Mouse (Mus musculus) stomach, embryonic 16.5 days (tissue): ENCODE results near the gene Guk1. TPM values are rescaled to one million over a fixed set of nuclear protein-coding genes. Genes with fewer than 3 reads are reported as not detected.
A peak's percentile ranks its signal among the peaks of the same experiment; 100 is the strongest.

Experiments
- ATAC-seq: fragments of 200-750 bp; cut with Nextera tagmentation; 2 replicates; pipeline ENCODE4 v1.8.0; 2017; ENCODE audit warnings: moderate number of reproducible peaks, moderate TSS enrichment; ENCODE audit not compliant: insufficient read depth, low FRiP score
- H3K27ac ChIP-seq: fragments of 300-500 bp; sonication (generic); 2 replicates; pipeline ENCODE4 v1.5.1; 2014; ENCODE audit warnings: low read length
- H3K27me3 ChIP-seq: fragments of 300-500 bp; sonication (generic); 2 replicates; pipeline ENCODE4 v1.6.1; 2014; ENCODE audit warnings: low read length, control low read depth, mixed read lengths; ENCODE audit not compliant: control insufficient read depth, insufficient read depth
- H3K36me3 ChIP-seq: fragments of 300-500 bp; sonication (generic); 2 replicates; pipeline ENCODE4 v1.6.1; 2014; ENCODE audit warnings: low read length; ENCODE audit not compliant: control insufficient read depth, insufficient read depth
- H3K4me1 ChIP-seq: fragments of 300-500 bp; sonication (generic); 2 replicates; pipeline ENCODE4 v1.6.1; 2014; ENCODE audit warnings: low read length, control low read depth, mixed read lengths; ENCODE audit not compliant: control insufficient read depth, insufficient read depth
- H3K4me2 ChIP-seq: fragments of 300-500 bp; sonication (generic); 2 replicates; pipeline ENCODE4 v1.6.1; 2014; ENCODE audit warnings: low read depth, low read length, mixed read lengths
- H3K4me3 ChIP-seq: fragments of 300-500 bp; sonication (generic); replicated peaks from 2 replicates; pipeline ENCODE4 v1.5.1; 2014; ENCODE audit warnings: mild to moderate bottlenecking, low read length
- H3K9ac ChIP-seq: fragments of 300-500 bp; sonication (generic); 2 replicates; pipeline ENCODE4 v1.6.1; 2014; ENCODE audit warnings: low read length
- H3K9me3 ChIP-seq: fragments of 300-500 bp; sonication (generic); replicated peaks from 2 replicates; pipeline ENCODE4 v1.6.1; 2016; ENCODE audit warnings: low read length, control low read depth; ENCODE audit not compliant: control insufficient read depth
- WGBS: fragments of 180-500 bp; shearing (Covaris S2); extraction: QIAGEN DNeasy Blood & Tissue Kit; methylation state at CpG from one replicate; pipeline ENCODE4 v1.1.7; 2014; 5-methylcytosine and 5-hydroxymethylcytosine counted together
- polyA plus RNA-seq: library from polyadenylated mRNA; unstranded; fragments of >200 nt; fragmentation: Nextera tagmentation; extraction: Ambion mirVana; gene quantifications from 2 replicates; pipeline ENCODE4 v1.2.1, GENCODE M21; 2015

The Guk1 gene
- polyA plus RNA-seq, 1 experiment from 2014 or later = 128 TPM

DNA sequence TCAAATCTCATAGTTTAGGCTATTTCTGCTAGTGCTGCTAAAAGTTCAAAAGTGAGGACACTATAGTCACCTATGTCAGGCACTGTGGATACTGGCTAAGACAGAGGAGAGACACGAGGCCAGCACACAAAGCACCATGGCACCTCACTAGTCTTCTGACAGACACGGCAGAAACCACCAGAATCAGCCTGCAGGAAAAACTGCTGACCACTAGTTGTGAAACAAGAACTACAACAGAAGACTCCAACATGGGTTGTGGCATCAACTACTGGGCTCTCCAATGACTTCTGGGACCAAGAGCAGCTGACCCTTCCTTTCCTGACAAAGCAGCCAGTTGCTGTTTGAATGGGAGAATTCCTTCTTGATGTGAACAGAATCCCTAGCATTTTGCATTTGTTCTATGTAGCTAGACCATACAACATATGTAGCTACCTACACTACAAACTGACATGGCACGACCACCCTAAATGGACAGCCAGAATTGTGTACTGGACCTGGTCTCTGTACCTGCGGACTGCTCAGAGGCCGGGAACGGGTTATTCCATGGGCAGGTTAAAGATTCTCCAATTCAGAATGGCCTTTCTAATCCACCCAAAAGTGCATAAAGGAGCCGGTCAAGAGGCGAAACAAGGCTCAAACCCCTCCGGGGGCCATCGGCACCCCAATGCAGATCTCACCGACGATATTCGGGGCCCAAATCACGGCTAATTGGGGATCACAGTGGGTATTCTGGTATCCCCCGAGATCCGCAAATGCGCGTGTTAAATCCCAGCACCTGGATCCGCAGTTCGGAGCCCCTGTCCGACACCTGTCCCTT, 35.0 kb upstream of the Guk1 start:
- Histone ChIP-seq H3K9me3 (no peaks in the 10 kb centered on the region), H3K4me3 (peak overlapping the region; percentile 100), H3K9ac (peak overlapping the region; percentile 100), H3K4me2 (peak overlapping the region; percentile 95), H3K27ac (peak overlapping the region; percentile 98), H3K36me3 (no peaks in the 10 kb centered on the region), H3K27me3 (no peaks in the 10 kb centered on the region), H3K4me1 (peaks cover 46% of the 10 kb centered on the region)
- WGBS = 2% methylated on average over 21 of the region's 21 CpGs
- ATAC-seq = no peak

DNA sequence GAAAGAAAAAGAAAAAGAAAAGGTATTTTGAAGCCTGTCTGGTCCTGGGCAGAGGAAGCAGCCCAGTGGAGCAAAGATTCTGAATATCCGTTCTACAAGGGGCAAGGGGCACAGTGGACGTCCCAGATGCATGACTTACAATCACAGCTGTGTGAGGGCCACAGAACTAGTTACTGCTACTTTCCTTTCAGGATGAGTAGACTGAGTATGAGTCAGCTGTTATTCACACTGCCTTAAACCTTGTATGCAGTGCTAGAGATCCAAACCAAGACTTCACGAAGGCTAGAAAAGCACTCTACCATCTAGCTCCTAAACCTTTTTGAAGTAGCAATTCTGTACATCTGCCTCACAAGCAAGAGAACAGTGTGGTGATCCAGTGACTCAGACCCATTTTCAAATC, 34.2 kb upstream of the Guk1 start:
- H3K36me3 ChIP-seq = no peaks in the 10 kb centered on the region
- H3K27me3 ChIP-seq = no peaks in the 10 kb centered on the region
- ATAC-seq = no peak
- H3K4me1 ChIP-seq = peaks cover 49% of the 10 kb centered on the region
- peak overlapping the region; percentile 100 for H3K9ac ChIP-seq
- peak overlapping the region; percentile 95 for H3K4me2 ChIP-seq
- no peaks in the 10 kb centered on the region for H3K9me3 ChIP-seq
- peak overlapping the region; percentile 98 for H3K27ac ChIP-seq
- 30% methylated on average over 3 of the region's 3 CpGs for WGBS
- peak overlapping the region; percentile 100 for H3K4me3 ChIP-seq

DNA sequence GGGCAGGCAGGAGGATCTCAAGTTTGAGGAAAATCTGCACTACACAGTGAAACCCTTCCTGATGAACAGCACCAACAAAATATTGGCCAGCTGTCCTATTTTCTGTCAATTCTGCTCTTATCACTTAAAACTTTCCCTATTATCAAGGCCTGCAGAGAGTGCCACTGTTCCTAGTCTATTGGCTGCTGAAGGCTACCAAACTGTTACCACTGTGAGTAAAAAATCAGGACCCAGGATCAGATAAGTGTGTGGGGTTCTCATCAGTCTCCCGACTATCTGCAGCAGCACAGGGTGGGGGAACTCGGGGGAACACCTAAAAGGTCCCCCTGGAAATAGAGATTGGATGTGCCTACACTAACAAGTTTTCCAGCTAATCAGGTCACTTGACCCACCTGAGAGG, 33.2 kb upstream of the Guk1 start:
- Histone ChIP-seq H3K9me3 (no peaks in the 10 kb centered on the region), H3K4me2 (peak overlapping the region; percentile 95), H3K4me1 (peaks cover 59% of the 10 kb centered on the region), H3K27ac (no peak overlapping the region), H3K4me3 (peak overlapping the region; percentile 100; the same call in 1 of the 2 replicates), H3K36me3 (no peaks in the 10 kb centered on the region), H3K9ac (peak overlapping the region; percentile 3; the same call in 1 of the 2 replicates), H3K27me3 (no peaks in the 10 kb centered on the region)
- no peak for ATAC-seq
- WGBS = 68% methylated on average over 2 of the region's 2 CpGs

DNA sequence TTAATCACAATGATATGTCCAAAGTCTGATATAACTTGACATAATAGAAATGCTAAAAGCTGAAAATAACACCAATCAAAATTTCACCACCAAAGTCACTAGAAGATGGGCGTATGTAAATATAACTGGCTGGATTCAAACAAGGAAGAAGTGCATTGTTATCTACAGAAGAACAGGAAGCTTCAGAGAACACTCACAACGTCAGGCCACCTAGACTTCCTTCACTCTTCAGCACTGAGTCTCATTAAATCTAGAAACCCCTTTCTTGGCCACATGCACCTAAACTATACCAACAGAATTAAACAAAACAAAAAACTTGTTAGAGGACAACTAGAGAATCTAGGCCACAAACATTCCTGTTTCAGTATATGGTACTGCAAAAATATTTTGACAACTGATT, 32.5 kb upstream of the Guk1 start:
- Histone ChIP-seq H3K4me3 (no peak overlapping the region), H3K4me1 (peaks cover 64% of the 10 kb centered on the region), H3K27ac (no peak overlapping the region), H3K9ac (no peak overlapping the region), H3K27me3 (no peaks in the 10 kb centered on the region), H3K9me3 (no peaks in the 10 kb centered on the region), H3K36me3 (no peaks in the 10 kb centered on the region), H3K4me2 (peak overlapping the region; percentile 29; the same call in 1 of the 2 replicates)
- no peak for ATAC-seq
- WGBS = 51% methylated on average over 2 of the region's 2 CpGs

DNA sequence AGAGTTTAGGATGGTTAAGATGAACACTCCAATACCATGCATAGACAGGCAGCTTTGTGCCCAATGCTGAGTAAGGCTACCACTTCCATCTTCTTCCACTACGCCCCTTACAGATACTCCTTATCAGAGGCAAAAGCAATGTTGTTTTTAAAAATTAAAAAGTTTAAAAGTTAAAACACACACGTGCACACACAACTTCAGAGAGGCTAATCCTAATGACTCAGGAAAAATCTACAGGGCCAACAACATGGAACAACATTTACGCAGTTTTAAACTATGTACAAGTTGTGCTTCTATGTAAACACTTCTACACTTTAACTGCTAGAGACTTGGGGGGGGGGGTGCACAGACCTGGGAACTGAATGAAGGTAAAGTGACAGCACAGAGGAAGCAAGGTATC, 32.0 kb upstream of the Guk1 start:
- no peak for ATAC-seq
- H3K4me1 ChIP-seq = peaks cover 64% of the 10 kb centered on the region
- no peak overlapping the region for H3K27ac ChIP-seq
- H3K27me3 ChIP-seq = no peaks in the 10 kb centered on the region
- no peak overlapping the region for H3K4me3 ChIP-seq
- H3K36me3 ChIP-seq = no peaks in the 10 kb centered on the region
- H3K4me2 ChIP-seq = peak overlapping the region; percentile 29; the same call in 1 of the 2 replicates
- H3K9me3 ChIP-seq = no peaks in the 10 kb centered on the region
- 79% methylated on average over 3 of the region's 3 CpGs for WGBS
- H3K9ac ChIP-seq = no peak overlapping the region

DNA sequence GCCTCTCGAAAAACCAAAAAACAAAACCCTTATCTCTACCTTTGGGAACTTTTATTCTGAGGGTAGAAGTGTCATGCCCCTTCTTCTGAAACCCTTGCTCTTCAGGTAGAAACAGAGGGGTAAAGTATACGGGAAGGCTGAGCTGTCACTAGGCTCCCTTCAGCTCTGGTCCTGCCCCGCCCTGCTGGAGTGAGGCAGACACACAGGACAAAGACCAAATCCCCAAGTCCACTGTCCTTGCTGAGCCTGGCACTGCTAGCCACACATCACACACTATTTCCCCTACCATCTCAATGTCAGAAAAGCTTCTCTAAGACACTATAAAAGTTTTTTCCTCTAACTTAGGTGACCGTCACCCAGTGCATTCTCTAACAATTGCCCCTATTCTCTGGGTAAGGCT, 30.3 kb upstream of the Guk1 start:
- 77% methylated on average over 4 of the region's 4 CpGs for WGBS
- H3K4me3 ChIP-seq = no peak overlapping the region
- no peak overlapping the region for H3K27ac ChIP-seq
- ATAC-seq = no peak
- no peaks in the 10 kb centered on the region for H3K9me3 ChIP-seq
- no peak overlapping the region for H3K4me2 ChIP-seq
- H3K36me3 ChIP-seq = no peaks in the 10 kb centered on the region
- H3K27me3 ChIP-seq = no peaks in the 10 kb centered on the region
- no peak overlapping the region for H3K9ac ChIP-seq
- H3K4me1 ChIP-seq = peaks cover 74% of the 10 kb centered on the region

DNA sequence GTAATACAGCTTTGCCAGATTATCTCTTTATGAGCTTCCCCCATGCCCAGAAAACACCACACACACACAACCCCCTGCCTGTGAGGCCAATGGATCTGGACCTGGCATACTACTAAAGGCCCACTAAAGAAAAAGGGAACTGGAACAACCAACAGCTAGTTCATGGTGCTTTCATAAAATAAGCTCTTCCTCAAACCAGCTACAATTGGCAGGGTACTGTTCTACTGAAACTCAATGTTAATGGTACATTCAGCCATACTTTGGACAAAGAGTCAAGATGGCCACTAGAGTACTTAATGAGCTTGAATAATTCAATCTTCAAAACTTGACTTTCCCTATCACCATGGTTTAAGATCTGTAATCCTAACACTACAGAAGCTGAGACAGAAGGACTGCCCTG, 29.6 kb upstream of the Guk1 start:
- Histone ChIP-seq H3K9me3 (no peaks in the 10 kb centered on the region), H3K4me1 (peaks cover 71% of the 10 kb centered on the region), H3K36me3 (no peaks in the 10 kb centered on the region)

DNA sequence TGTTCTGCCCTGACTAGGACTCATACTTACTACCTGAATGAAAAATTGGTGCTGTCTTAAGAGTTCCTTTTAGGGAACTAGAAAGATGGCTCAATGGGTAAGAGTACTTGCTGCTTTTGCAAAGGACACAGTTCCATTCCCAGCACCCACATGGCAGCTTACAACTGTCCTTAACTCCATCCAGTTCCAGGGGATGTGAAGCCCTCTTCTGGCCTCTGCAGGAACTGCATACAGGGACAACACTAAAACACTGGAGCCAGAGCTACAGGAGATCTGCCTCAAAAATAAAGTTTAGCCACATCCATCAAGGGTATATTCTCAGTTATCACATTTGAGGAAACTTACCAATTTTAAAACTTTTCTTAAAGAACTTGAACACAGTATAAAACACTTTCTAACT, 27.1 kb upstream of the Guk1 start:
- Histone ChIP-seq H3K27ac (peak overlapping the region; percentile 84), H3K9me3 (no peaks in the 10 kb centered on the region), H3K4me2 (peak overlapping the region; percentile 33; the same call in 1 of the 2 replicates), H3K4me3 (no peak overlapping the region), H3K27me3 (no peaks in the 10 kb centered on the region), H3K9ac (no peak overlapping the region), H3K36me3 (no peaks in the 10 kb centered on the region), H3K4me1 (peaks cover 50% of the 10 kb centered on the region)
- ATAC-seq = no peak

More for the DNA sequence above, 29.6 kb upstream of the Guk1 start:
- Histone ChIP-seq H3K27me3 (no peaks in the 10 kb centered on the region), H3K4me3 (no peak overlapping the region), H3K4me2 (no peak overlapping the region), H3K27ac (no peak overlapping the region), H3K9ac (no peak overlapping the region)
- ATAC-seq = no peak

DNA sequence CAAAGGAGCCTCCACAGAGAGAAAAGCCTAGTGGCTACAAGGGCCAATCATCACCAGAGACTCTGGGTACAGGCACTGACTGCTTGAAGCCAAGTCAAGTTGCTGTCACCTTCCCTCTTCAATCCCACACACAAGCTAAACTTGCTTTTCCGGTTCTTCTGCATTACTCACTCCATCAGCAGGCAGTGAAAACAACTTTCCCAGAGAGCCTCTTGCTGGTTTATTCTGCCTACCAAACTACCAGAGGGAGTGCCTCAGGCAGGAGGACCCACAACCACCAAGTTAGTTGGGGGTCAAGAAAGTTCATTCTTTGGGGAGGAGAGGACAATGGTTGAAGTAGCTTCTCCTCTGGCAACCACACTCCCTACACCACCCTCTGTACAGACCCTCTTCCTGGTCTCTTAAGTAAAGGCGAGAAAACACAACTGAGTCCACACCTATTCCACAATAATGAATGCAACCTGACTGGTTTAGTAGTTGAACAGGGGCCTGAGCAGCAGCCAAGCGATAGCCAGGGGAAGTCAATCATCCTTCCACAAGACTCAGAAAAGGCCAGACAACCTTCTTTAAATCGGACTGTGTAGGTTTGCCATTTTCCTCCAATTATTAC, 26.5 kb upstream of the Guk1 start:
- Histone ChIP-seq H3K9ac (no peak overlapping the region), H3K4me1 (peaks cover 44% of the 10 kb centered on the region), H3K27ac (peak overlapping the region; percentile 84), H3K4me3 (no peak overlapping the region), H3K27me3 (no peaks in the 10 kb centered on the region), H3K36me3 (no peaks in the 10 kb centered on the region), H3K9me3 (no peaks in the 10 kb centered on the region), H3K4me2 (peak overlapping the region; percentile 33)
- WGBS = 62% methylated on average over 4 of the region's 4 CpGs
- peak; percentile 80 for ATAC-seq
